Mouse (Mus musculus) embryonic facial prominence, embryonic 13.5 days (tissue): ENCODE results near the gene Olfr773. TPM values are rescaled to one million over a fixed set of nuclear protein-coding genes. Genes with fewer than 3 reads are reported as not detected.
"Not testable (repeated sequence)": the region's sequence is repeated elsewhere in the genome, so short reads cannot be mapped to it uniquely, and the experiment has no call there.

Source experiments
- ATAC-seq: fragments of 200-750 bp; cut with Nextera tagmentation; 2 replicates; pipeline ENCODE4 v1.8.0; 2017; ENCODE audit warnings: low read depth; ENCODE audit not compliant: insufficient number of reproducible peaks, insufficient read depth, low FRiP score, low TSS enrichment
- H3K27ac ChIP-seq: fragments of 300-500 bp; sonication (generic); 2 replicates; pipeline ENCODE4 v1.5.1; 2015; ENCODE audit warnings: moderate library complexity, mild to moderate bottlenecking, inconsistent platforms
- H3K27me3 ChIP-seq: fragments of 300-500 bp; sonication (generic); 2 replicates; pipeline ENCODE4 v1.6.1; 2015; ENCODE audit warnings: mild to moderate bottlenecking, inconsistent platforms
- H3K36me3 ChIP-seq: fragments of 300-500 bp; sonication (generic); 2 replicates; pipeline ENCODE4 v1.6.1; 2015; ENCODE audit warnings: mild to moderate bottlenecking, inconsistent platforms
- H3K4me1 ChIP-seq: fragments of 300-500 bp; sonication (generic); 2 replicates; pipeline ENCODE4 v1.6.1; 2015; ENCODE audit warnings: inconsistent platforms
- H3K4me2 ChIP-seq: fragments of 300-500 bp; sonication (generic); 2 replicates; pipeline ENCODE4 v1.6.1; 2015; ENCODE audit warnings: moderate library complexity, mild to moderate bottlenecking, inconsistent platforms
- H3K4me3 ChIP-seq: fragments of 300-500 bp; sonication (generic); 2 replicates; pipeline ENCODE4 v1.5.1; 2015; ENCODE audit warnings: mild to moderate bottlenecking, inconsistent platforms
- H3K9ac ChIP-seq: fragments of 300-500 bp; sonication (generic); 2 replicates; pipeline ENCODE4 v1.6.1; 2015; ENCODE audit warnings: mild to moderate bottlenecking, inconsistent platforms
- H3K9me3 ChIP-seq: fragments of 300-500 bp; sonication (generic); 2 replicates; pipeline ENCODE4 v1.6.1; 2016; ENCODE audit warnings: inconsistent platforms
- WGBS: fragments of 180-500 bp; shearing (Covaris S2); methylation state at CpG from one replicate; pipeline ENCODE4 v1.1.7; 2015; ENCODE audit warnings: mixed read lengths; 5-methylcytosine and 5-hydroxymethylcytosine counted together
- polyA plus RNA-seq: library from polyadenylated mRNA; unstranded; fragments of >200 nt; fragmentation: Nextera tagmentation; extraction: Ambion mirVana; gene quantifications from 2 replicates; pipeline ENCODE4 v1.2.1, GENCODE M21; 2015

The Olfr773 gene
- not detected in 2 replicates for polyA plus RNA-seq

DNA sequence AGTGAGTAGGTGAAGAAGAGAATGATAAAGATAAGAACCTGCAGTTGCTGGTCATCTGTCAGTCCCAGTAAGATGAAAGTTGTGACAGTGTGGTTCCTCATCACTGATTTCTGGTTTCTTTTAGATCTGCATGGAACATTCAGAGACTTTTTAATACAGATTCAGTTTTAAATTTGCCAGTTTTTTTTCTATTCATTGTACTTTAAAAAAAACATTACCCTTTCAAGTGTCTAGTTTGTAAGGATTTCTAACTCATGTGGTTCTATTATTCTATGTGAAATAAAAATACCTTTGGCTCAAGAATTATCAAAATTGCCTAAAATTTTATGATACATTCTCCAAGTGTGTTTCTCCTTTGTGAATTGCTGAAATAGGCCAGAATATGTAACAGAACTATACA lies at the start of gene Olfr773:
Olfr773 (minus strand) TSS at position 101 of the 400 bp plus-strand sequence.
- H3K36me3 ChIP-seq, H3K4me2 ChIP-seq, H3K27me3 ChIP-seq, H3K4me1 ChIP-seq, ATAC-seq, H3K9me3 ChIP-seq, H3K9ac ChIP-seq, H3K4me3 ChIP-seq, H3K27ac ChIP-seq: not testable (repeated sequence)

- no peaks in the 10 kb centered on the region for H3K27me3 ChIP-seq
- no peaks in the 10 kb centered on the region for H3K36me3 ChIP-seq
- no peak for ATAC-seq
- whole genome bisulfite sequencing, result 76% methylated on average over 2 of the region's 2 CpGs
- no peak within 1 kb of the TSS for H3K27ac ChIP-seq
- H3K4me3 ChIP-seq, result no peak within 1 kb of the TSS
- H3K4me2 ChIP-seq, result no peak within 1 kb of the TSS
- H3K9ac ChIP-seq, result no peak within 1 kb of the TSS
- no peaks in the 10 kb centered on the region for H3K9me3 ChIP-seq
- H3K4me1 ChIP-seq, result no peaks in the 10 kb centered on the region
Measured at GRCm38 (mm10) chr10:129235904-129236303, 48.7 kb upstream of the Olfr773 start, which contains the start of gene Olfr774. Gene Olfr774 (plus strand): TSS chr10:129236204.

DNA sequence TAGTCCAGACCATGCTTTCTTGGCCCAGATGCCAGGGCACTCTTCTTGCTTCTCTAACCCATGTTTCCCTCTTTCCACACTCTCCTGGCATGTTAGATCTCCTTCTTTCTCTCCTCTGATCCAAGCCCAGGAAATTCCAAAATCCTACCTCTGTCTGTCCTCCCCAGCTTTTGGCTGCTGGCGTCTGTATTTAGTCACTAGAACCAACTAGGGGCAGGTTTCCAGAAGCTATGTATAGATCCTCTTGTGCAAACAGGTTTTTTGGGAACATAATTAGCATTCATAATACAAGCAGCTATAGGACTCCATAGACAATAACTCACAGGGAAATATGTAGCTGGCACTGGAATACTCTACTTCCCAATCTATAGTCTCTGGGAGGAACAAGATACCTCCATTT lies 43.5 kb upstream of the Olfr773 start:
- H3K4me3 ChIP-seq, result no peak overlapping the region
- WGBS, result 89% methylated on average over 1 of the region's 1 CpGs
- ATAC-seq, result no peak
- no peaks in the 10 kb centered on the region for H3K9me3 ChIP-seq
- no peak overlapping the region for H3K9ac ChIP-seq
- no peaks in the 10 kb centered on the region for H3K27me3 ChIP-seq
- H3K27ac ChIP-seq, result no peak overlapping the region
- H3K4me2 ChIP-seq, result no peak overlapping the region
- H3K36me3 ChIP-seq, result no peaks in the 10 kb centered on the region
- H3K4me1 ChIP-seq, result no peaks in the 10 kb centered on the region

- not testable (repeated sequence) for H3K4me3 ChIP-seq, ATAC-seq, H3K27ac ChIP-seq, H3K27me3 ChIP-seq, H3K4me1 ChIP-seq, H3K4me2 ChIP-seq, H3K9ac ChIP-seq, H3K36me3 ChIP-seq, H3K9me3 ChIP-seq
- 73% methylated on average over 4 of the region's 4 CpGs for WGBS
Measured at GRCm38 (mm10) chr10:129177821-129178220, 9.4 kb downstream of the Olfr773 start, which contains the start of gene Olfr772. Gene Olfr772 (minus strand): TSS chr10:129177921.

- Histone ChIP-seq H3K9me3 (no peaks in the 10 kb centered on the region), H3K4me1 (no peaks in the 10 kb centered on the region), H3K4me2 (no peak within 1 kb of the TSS), H3K9ac (no peak within 1 kb of the TSS), H3K27ac (no peak within 1 kb of the TSS), H3K27me3 (no peaks in the 10 kb centered on the region), H3K4me3 (no peak within 1 kb of the TSS), H3K36me3 (no peaks in the 10 kb centered on the region)
- WGBS, result 88% methylated on average over 1 of the region's 1 CpGs
- ATAC-seq, result no peak
Measured at GRCm38 (mm10) chr10:129164651-129165050, 22.6 kb downstream of the Olfr773 start, which contains the start of gene Olfr771. Gene Olfr771 (minus strand): TSS chr10:129164751.

DNA sequence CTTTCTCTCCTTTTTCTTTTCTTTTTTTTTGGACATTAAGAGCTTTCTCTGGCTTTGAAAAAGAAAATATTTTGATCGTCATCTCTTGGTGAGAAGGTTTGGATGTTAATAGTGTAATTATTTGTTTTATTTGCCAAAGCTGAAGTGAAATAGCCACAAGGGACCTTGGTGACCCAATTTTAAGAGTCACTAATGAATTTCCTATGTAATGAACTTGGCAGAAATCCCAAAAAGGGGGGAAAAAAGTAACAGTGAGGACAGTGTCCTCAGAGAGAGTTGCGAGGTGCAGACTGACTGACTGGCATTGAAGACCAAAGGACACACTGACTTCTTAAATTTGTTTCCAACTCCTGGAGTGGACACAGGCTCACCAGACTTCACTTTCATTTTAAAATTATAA lies 48.3 kb downstream of the Olfr773 start, which contains the start of gene Olfr770:
Olfr770 (minus strand) TSS at position 101 of the 400 bp plus-strand sequence.
- H3K4me3 ChIP-seq, result no peak within 1 kb of the TSS
- ATAC-seq, result no peak
- H3K27me3 ChIP-seq, result no peaks in the 10 kb centered on the region
- WGBS, result 87% methylated on average over 2 of the region's 2 CpGs
- no peaks in the 10 kb centered on the region for H3K9me3 ChIP-seq
- H3K4me1 ChIP-seq, result no peaks in the 10 kb centered on the region
- H3K4me2 ChIP-seq, result no peak within 1 kb of the TSS
- H3K27ac ChIP-seq, result no peak within 1 kb of the TSS
- no peak within 1 kb of the TSS for H3K9ac ChIP-seq
- H3K36me3 ChIP-seq, result no peaks in the 10 kb centered on the region

Other genes starting within 250 kb of the Olfr773 start
- 0.22 TPM in 1 of 2 replicates, not detected in the other for gene Mettl7b, start 226.4 kb downstream of the Olfr773 start, polyA plus RNA-seq
- gene Olfr9, start 198.0 kb downstream of the Olfr773 start, polyA plus RNA-seq, result not detected in 2 replicates
- not detected in 2 replicates for gene Olfr763, start 176.6 kb downstream of the Olfr773 start, polyA plus RNA-seq
- not detected in 2 replicates for gene Olfr764-ps1, start 147.5 kb downstream of the Olfr773 start, polyA plus RNA-seq
- gene Olfr765, start 137.4 kb downstream of the Olfr773 start, polyA plus RNA-seq, result not detected in 2 replicates
- gene Olfr766-ps1, start 118.4 kb downstream of the Olfr773 start, polyA plus RNA-seq, result not detected in 2 replicates
- gene Olfr767, start 104.5 kb downstream of the Olfr773 start, polyA plus RNA-seq, result not detected in 2 replicates
- gene Olfr768, start 88.0 kb downstream of the Olfr773 start, polyA plus RNA-seq, result not detected in 2 replicates
- not detected in 2 replicates for gene Olfr769, start 69.6 kb downstream of the Olfr773 start, polyA plus RNA-seq
- not detected in 2 replicates for gene Olfr770, start 48.4 kb downstream of the Olfr773 start, polyA plus RNA-seq
- not detected in 2 replicates for gene Olfr771, start 22.7 kb downstream of the Olfr773 start, polyA plus RNA-seq
- not detected in 2 replicates for gene Olfr772, start 9.5 kb downstream of the Olfr773 start, polyA plus RNA-seq
- not detected in 2 replicates for gene Olfr774, start 48.8 kb upstream of the Olfr773 start, polyA plus RNA-seq
- gene Olfr775, start 61.0 kb upstream of the Olfr773 start, polyA plus RNA-seq, result not detected in 2 replicates
- gene Olfr776, start 71.7 kb upstream of the Olfr773 start, polyA plus RNA-seq, result not detected in 2 replicates
- gene Olfr777, start 84.1 kb upstream of the Olfr773 start, polyA plus RNA-seq, result not detected in 2 replicates
- not detected in 2 replicates for gene Olfr780, start 130.7 kb upstream of the Olfr773 start, polyA plus RNA-seq
- not detected in 2 replicates for gene Olfr781, start 141.4 kb upstream of the Olfr773 start, polyA plus RNA-seq
- not detected in 2 replicates for gene Olfr782, start 161.4 kb upstream of the Olfr773 start, polyA plus RNA-seq
- gene Olfr784, start 196.7 kb upstream of the Olfr773 start, polyA plus RNA-seq, result 0.11 TPM in 1 of 2 replicates, not detected in the other
- gene Olfr785, start 218.0 kb upstream of the Olfr773 start, polyA plus RNA-seq, result not detected in 2 replicates
- gene Olfr786, start 239.9 kb upstream of the Olfr773 start, polyA plus RNA-seq, result not detected in 2 replicates